Mouse (Mus musculus) erythroblast, embryonic 14.5 days (primary cell): ENCODE results near the gene D16Ertd472e.

Experiments used
- GATA1 ChIP-seq: IDR thresholded peaks from 2 replicates; pipeline ENCODE4 v1.6.1; 2012; ENCODE audit warnings: low read length, inconsistent platforms, mixed read lengths
- TAL1 ChIP-seq: IDR thresholded peaks from 3 replicates; pipeline ENCODE4 v1.6.1; 2012; ENCODE audit warnings: low read length, inconsistent platforms, mixed read lengths

- TF ChIP-seq GATA1 (no peak), TAL1 (no peak)
These were observed 59.3 kb downstream of the D16Ertd472e start for GRCm38 (mm10) chr16:78517171-78517570.
